Mouse (Mus musculus): ENCODE results near the gene Aicda.

DNA sequence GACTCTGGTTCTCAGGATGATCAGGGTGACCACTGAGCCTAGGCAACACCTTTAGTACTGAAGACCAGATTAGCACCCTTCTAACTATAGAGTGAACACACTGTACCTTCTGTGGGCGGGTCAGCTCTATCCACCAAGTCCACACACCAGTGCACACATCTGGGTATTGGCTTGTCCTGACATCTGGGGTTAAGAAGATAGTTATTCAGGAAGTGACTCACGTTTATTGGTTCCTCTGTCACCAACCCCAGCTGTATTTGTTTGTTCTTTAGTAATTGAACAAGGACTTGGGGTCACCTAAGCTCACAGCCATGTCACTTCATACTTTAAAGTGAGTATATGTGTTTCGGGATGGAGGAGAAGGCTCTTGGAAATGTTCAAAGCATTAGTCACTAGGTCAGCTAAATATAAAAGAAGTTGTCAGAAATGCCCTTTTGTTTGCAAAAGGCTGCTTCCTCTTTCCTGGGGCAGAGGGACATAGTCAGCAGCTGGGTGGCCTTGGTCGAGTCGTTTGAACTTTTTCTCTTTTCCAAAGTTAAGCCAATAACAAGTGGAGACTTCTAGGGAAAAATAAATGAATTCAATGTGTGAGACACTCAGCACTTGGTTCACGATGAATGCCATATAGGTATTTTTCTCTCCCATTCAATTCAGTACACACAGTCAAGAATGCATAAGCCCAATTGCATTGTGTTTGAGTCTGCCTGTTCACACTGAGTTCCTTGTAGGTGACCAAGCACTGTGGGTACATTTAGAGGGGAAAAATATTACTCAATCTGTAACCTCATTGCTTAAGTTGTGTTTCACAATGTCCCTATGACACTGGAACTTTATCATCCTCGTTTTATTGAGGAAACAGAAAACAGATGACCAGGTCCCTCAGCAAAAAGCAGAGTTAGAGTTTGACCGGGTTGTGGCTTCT lies 17.4 kb downstream of the Aicda start:
- no peak for TF ChIP-seq POLR2A (IDR thresholded peaks at IDR 0.05; ENCODE audit: control insufficient read depth, low read depth, low read length)
- TF ChIP-seq CTCF (IDR thresholded peaks at IDR 0.05; ENCODE audit: control insufficient read depth, insufficient read depth, insufficient replicate concordance, low read depth, low read length) = no peak

Measured in testis, adult 2 months (tissue).